Mouse (Mus musculus) spleen, postnatal 14 days (tissue): ENCODE results near the gene Nt5dc1.
A peak's percentile ranks its signal among the peaks of the same experiment; 100 is the strongest.
"Not testable (repeated sequence)": the region's sequence is repeated elsewhere in the genome, so short reads cannot be mapped to it uniquely, and the experiment has no call there.

Experiments used
- DNase-seq, 2 experiments: peaks; one replicate each; pipeline ENCODE4 v3.0.0; 2021 to 2022; ENCODE audit warnings: low spot score in 2 of 2

Nt5dc1 gene

DNA sequence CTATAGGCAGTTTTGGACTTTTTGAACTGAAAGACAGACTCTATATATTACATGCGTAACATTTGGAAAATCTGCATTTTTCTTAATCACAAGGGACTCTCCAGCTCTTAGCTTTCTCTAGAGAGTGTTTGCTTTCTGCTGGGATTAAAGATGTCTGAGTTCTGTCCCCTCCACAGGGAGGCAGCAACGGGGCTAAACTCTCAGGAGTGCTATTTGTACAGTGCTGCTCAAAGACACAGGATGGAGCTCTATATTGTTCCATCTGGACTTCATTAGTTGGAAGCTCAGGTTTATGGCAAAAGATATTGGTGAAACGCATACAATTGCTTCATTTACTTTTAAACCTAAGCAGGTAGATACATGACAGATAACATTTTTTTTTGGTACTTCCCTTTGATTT is 105.8 kb downstream of the Nt5dc1 start:
- DNase-seq = no peak

DNA sequence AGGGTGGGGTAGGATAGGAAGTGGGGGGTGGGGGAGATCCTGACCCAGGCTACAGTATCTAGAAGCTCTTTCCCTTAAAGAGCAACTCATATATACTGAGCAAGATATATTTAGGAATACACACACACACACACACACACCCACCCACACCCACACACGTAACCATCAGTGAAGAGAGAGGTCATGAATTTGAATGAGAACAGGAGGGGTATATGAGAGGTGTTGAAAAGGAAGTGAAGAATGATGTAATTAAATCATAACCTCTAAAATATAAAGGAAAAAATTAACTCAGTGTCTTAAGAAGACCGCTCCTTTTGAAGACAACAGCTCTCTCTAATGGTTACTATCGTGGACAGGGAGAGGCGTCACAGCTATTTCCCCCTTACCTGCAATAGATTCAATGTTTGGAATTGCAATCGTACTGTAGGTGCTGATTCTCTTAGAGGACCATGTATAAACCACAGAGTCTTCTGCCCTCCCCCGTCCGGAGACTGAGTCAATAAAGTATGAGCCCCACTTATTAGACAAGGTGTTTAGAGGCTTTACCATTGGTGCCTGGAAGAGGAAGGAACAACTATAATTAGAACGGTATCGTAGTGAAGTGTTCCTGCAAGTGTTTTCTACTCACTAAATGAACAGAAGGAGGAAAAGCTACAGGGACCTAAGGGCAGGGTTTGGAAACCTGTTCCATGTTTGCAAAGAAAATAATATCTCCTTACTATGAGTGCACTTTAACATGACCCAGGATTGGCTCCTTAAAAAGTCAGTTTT is 108.3 kb downstream of the Nt5dc1 start:
- DNase-seq = no peak

GRCm38 (mm10) chr10:34307070-34307469 is 111.3 kb downstream of the Nt5dc1 start:
- no peak for DNase-seq

DNA sequence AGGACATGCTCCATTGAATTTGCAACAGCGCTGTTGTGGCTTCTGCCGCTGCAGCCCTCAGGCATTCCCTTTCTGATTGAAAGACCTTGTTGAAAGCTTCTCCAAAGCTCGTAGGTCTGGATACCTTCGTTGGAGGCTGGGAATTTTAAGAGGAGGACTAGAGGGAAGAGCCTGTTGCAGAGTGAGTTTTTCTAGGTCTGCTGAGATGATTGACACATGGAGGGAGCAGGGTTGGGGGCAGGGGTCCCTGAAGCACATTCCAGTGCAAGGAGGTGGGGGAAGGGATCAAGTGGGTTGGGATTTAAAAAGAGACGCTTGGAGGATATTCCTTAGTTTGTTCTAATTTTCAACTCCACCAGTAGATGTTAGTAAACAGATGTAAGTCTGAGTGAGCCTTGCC is 118.0 kb downstream of the Nt5dc1 start:
- no peak for DNase-seq

GRCm38 (mm10) chr10:34297980-34298753 is 120.2 kb downstream of the Nt5dc1 start:
- no peak for DNase-seq

DNA sequence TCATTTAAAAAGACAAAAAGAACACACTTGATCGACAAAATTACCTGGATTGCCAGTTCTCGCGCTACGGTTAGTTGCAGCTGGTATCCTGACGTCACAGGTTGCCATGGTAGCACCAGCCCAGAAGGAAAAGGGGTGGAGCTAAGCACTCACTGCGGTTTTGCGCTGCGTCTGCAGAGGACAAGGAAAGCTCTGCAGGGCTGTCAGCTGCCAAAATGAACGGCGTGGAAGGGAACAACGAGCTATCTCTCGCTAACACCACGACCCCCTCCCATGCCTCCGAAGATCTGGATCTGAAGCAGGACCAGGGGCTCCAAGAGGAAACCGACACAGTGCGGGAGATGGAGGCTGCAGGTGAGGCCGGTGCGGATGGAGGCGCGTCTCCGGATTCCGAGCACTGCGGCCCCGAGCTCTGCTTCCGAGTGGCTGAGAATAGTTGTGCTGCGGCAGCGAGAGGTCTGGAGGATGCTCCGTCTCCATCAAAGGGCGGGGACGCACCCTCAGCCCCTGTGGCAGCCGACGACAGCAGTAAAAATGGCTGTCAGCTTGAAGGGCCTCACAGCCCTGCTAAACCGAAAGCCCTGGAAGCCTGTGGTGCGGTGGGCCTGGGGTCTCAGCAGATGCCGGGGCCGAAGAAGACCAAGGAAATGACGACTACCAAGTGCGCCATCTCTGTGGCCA is 120.9 kb downstream of the Nt5dc1 start, which contains the start of gene Tspyl4:
Gene Tspyl4, plus strand, starts transcription at position 144 of the 681 bp plus-strand sequence.
- DNase-seq = peak; percentile 74 to 85

- DNase-seq = no peak
Observed at GRCm38 (mm10) chr10:34296911-34297298, 121.4 kb downstream of the Nt5dc1 start.

GRCm38 (mm10) chr10:34282420-34283238 is 135.7 kb downstream of the Nt5dc1 start:
- DNase-seq = peak; percentile 23 to 35

- peak; percentile 97 for DNase-seq
Observed at GRCm38 (mm10) chr10:34281962-34282388, 136.4 kb downstream of the Nt5dc1 start, which contains the start of gene Tspyl1. Tspyl1 (plus strand) TSS chr10:34282190.

- no peak for DNase-seq
Observed at GRCm38 (mm10) chr10:34281211-34281961, 137.0 kb downstream of the Nt5dc1 start.

GRCm38 (mm10) chr10:34280591-34281175 is 137.7 kb downstream of the Nt5dc1 start:
- DNase-seq = no peak

DNA sequence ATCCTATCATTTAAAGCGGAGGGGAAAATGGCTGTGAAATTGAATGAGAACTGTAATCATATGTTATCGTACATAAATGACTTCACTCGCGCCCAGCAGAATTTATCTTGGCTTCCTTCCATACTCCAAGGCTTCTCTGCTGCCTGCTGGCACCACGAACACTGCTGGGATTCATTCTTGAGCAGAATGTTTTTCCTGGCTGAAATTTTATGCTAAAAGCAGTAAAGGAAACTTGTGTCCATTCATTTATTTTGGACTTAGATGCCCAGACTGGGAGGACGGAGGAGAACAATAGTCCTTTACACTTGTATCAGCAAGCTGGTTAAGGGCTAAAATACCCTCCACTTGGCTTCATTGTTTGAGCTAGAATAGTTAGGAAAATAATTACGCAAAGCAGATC is 146.7 kb downstream of the Nt5dc1 start:
- DNase-seq = no peak

DNA sequence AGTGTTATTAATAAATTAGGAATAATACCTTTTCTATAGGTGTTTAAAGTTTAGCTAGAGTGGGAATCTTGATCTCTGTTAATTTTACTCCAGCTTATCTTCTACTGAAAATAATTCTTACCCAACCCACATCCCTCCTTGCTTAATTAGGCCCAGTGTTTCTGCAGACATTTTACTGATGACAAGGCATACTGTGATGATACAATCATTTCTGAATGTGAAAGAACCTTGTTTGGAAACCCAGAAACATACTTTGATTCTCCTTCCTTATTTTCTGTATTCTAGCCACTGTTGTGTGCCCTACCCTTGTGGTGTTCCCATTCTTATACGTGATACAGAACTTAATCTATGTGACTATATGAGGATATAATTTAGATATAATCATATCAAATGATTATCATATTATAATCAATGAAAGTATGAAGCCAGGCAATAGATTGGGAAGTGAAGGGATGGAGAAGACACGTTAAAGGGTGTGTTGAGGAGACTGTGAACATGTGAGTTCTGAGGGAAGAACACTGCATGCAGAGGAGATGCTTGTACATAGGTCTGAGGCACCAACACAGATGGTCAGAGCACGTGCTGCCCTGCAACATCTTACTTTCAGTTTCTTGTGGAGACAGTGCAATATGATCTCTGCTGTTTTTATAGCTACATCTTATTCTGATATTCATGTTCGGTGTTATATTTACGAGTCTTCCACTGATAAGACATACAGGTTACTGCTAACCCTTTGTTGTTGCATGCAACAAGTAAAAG is 150.9 kb downstream of the Nt5dc1 start:
- no peak for DNase-seq

DNA sequence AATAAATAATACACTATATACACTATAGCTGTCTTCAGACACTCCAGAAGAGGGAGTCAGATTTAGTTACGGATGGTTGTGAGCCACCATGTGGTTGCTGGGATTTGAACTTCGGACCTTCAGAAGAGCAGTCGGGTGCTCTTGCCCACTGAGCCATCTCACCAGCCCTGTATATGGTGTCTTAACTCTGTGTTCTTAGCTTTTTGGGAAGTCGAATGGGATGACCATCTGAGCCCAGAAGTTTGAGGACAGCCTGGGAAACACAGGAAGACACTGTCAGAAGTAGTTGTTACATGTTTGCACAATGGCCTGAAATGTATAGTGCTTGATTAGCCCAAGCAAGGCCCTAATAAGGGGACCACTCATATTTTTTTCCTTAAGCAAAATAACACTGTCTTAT is 153.2 kb downstream of the Nt5dc1 start:
- DNase-seq = no peak

DNA sequence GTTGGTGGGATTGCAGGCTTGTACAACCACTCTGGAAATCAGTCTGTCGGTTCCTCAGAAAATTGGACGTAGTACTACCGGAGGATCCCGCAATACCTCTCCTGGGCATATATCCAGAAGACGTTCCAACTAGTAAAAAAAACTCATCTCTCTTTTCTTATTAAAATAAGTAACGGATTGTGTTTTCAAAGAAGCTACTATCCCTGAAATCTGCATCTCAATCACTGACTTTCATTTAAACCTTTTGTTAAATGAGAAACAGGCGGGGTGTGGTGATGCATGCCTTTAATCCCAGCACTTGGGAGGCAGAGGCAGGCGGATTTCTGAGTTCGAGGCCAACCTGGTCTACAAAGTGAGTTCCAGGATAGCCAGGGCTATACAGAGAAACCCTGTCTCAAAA is 165.5 kb downstream of the Nt5dc1 start:
- not testable (repeated sequence) for DNase-seq

- no peak for DNase-seq
Observed at GRCm38 (mm10) chr10:34249594-34249993, 168.8 kb downstream of the Nt5dc1 start.

DNA sequence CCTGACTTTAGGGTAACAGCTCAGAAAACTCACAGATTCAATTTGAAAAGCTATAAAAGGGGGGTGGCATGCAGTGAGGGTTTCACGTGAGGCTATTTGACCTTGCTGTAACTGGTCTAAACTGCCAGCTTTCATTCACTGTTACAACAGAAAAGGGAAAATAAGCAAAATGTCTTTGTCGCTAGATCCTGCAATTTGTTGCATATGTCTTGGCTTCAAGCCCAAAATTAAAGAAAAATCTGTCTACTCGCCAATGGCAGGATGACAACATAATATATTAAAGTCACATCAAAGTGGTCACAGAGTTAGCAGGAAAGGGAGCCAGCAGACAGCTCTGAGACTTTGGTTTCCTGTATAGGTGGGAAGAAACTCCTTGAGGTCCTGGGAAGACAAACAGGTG is 170.6 kb downstream of the Nt5dc1 start:
- DNase-seq = no peak

GRCm38 (mm10) chr10:34246106-34246505 is 172.2 kb downstream of the Nt5dc1 start:
- no peak for DNase-seq

DNA sequence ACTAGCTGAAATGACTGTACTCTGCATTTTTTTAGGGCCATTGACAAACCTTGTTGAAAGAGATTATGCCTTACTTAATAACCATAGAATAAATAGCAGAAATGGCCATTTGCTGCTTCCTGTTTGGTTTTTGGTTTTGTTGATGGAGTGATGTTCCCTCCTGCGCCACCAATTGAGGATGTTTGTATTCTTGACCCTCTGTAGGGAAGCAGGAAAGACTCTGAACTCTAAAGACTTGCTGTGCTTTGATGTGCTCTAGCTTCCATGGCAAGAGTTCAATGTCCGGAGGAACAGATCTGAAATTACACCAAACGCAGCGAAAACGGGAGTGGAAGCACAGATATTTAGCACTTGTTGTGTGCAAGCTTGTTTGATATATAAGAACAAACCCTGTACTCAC is 173.6 kb downstream of the Nt5dc1 start:
- no peak for DNase-seq

DNA sequence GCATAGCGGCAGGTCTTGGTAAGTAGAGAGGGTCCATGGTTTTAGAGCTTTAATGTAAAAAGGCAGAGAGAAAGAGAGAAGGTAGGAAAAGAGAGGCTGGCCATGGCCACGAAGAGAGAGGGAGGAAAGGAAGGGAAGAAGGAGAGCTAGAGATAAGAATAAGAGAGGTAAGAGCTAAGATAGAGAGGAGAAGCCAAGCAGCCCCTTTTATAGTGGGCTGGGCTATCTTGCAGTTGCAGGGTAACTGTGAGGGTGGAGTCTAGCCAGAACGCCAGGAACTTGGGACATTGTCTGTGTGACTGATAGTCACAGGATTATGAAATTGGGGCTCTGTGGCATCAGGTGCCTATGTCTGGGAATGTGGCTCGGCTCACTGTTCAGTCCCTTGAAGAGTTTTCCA is 179.8 kb downstream of the Nt5dc1 start:
- DNase-seq = no peak
